9 mouse cellular contexts compared by ENCODE assay signal in the genomic region with DNA sequence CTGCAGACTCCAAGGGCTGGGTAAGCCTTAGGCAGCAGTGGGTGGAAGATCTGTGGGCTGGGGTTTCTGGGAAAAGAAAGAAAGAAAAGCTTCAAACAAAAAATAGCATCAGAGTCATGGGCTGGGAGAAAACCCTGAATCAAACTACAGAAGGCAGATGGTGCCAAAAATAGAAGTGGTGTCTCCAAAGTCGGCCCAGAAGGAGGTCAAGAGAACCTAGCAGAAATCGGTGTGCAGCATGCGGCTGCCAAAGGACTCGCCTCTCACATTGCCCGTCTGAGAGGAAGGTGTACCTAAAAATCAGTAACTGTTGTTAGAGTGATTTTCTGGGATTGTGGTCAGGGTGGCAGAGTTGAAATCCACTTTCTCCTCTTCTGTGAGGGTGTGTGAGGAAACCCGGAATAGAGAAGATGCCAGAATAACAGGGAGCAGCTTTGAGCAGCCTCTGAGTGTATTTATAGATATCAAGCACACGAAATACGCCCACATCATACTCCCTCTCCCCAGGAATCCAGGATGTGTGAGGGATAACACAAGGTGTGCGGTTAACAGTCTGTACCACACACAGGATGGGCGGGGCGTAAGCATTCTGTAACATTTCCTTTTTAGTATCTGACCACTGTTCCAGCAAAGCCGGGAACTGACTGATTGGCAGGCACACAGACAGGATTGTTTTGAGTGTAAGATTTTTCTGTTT. TPM values are rescaled to one million over a fixed set of nuclear protein-coding genes. Genes with fewer than 3 reads are reported as not detected.
DNase-seq lines count a peak whose midpoint lies in the region; ATAC-seq lines count a peak whose summit lies in the region.
"Had no signal": no experiment of that assay in that cellular context is flagged by ENCODE, and none has a peak within 500 bp of the region (broad histone marks: within the 10 kb centered on the region; RNA-seq: fewer than 3 reads in every experiment).

No protein-coding gene starts in this region.

- no peak overlapping the region for H3K4me2 ChIP-seq in hindbrain, embryonic 14.5 days (replicated peaks)
- H3K4me2 ChIP-seq: lung, embryonic 15.5 days had no signal

- no peak for ATAC-seq in hindbrain, embryonic 14.5 days (ENCODE audit: low FRiP score)

- no peaks in the 10 kb centered on the region for H3K9me3 ChIP-seq in hindbrain, embryonic 14.5 days (ENCODE audit: control insufficient read depth, low read length)
- H3K9me3 ChIP-seq: lung, embryonic 15.5 days had no signal

- WGBS in hindbrain, embryonic 14.5 days, result 90% methylated on average over 12 of the region's 12 CpGs

- intact Hi-C loops in gastrocnemius, postnatal 14 days (cut with DNase I; ENCODE audit: low total_unique reads), result no loop called here

- H3K4me3 ChIP-seq in hindbrain, embryonic 14.5 days (replicated peaks; ENCODE audit: low read length), result no peak overlapping the region
- H3K4me3 ChIP-seq: lung, embryonic 15.5 days had no signal

- H3K4me1 ChIP-seq in hindbrain, embryonic 14.5 days (replicated peaks; ENCODE audit: control insufficient read depth, insufficient read depth, low read length), result no peaks in the 10 kb centered on the region
- H3K4me1 ChIP-seq: lung, embryonic 15.5 days had no signal

- no peaks in the 10 kb centered on the region for H3K27me3 ChIP-seq in hindbrain, embryonic 14.5 days (ENCODE audit: control insufficient read depth, insufficient read depth, low read length)
- H3K27me3 ChIP-seq: lung, embryonic 15.5 days had no signal

- DNase-seq in right cerebral cortex, adult 2 months (ENCODE audit: low spot score in 2 of 2), result peak; percentile 71 to 80
- DNase-seq in right cerebral cortex, postnatal 4 days, result no peak
- DNase-seq in frontal cortex, adult 2 months (ENCODE audit: extremely low spot score in 1 of 2, low spot score in 1 of 2), result peak; percentile 80 to 82
- peak; percentile 8 to 29 for DNase-seq in layer of hippocampus, postnatal 36 days
- DNase-seq in right cerebral cortex, postnatal 10 days (ENCODE audit: low spot score in 2 of 2), result peak; percentile 69 to 86
- no peak for DNase-seq in liver
- no peak for DNase-seq in hindbrain, embryonic 14.5 days (ENCODE audit: low spot score)
- no peak for DNase-seq in gastrocnemius, postnatal 14 days

- no peaks in the 10 kb centered on the region for H3K36me3 ChIP-seq in hindbrain, embryonic 14.5 days (replicated peaks; ENCODE audit: control insufficient read depth, insufficient read depth)
- H3K36me3 ChIP-seq: lung, embryonic 15.5 days had no signal

- H3K27ac ChIP-seq in hindbrain, embryonic 14.5 days, result no peak overlapping the region
- H3K27ac ChIP-seq: lung, embryonic 15.5 days had no signal

- H3K9ac ChIP-seq in hindbrain, embryonic 14.5 days, result no peak overlapping the region
- H3K9ac ChIP-seq: lung, embryonic 15.5 days had no signal

RNA-seq across cellular contexts. Expression of a gene that starts 21.8 kb away (rescaled TPM):
- 107 and 113 TPM in 2 replicates for polyA plus RNA-seq in frontal cortex, adult 2 months (2012; rRNA removed)
- 100 to 1,000 TPM; 321 to 328 TPM for total RNA-seq in layer of hippocampus, postnatal 36 days (2021)
- polyA plus RNA-seq in hindbrain, embryonic 14.5 days (2014; fragmentation: Nextera tagmentation; extraction: Ambion mirVana), result 33.8 and 44.8 TPM in 2 replicates
- total RNA-seq in gastrocnemius, postnatal 14 days (2021), result 1 to 10 TPM; 7.8 to 8.2 TPM

Comparison
In these comparisons a context has a peak if more than half of its experiments do, and no peak if none do; other contexts are left out.
1. DNase-seq: peak in right cerebral cortex, adult 2 months (2 of 2), frontal cortex, adult 2 months (2 of 2), layer of hippocampus, postnatal 36 days (2 of 2) and right cerebral cortex, postnatal 10 days (2 of 2); none in right cerebral cortex, postnatal 4 days (single experiment), liver (single experiment), hindbrain, embryonic 14.5 days (single experiment) and gastrocnemius, postnatal 14 days (single experiment).
2. RNA of a gene that starts 21.8 kb away (total RNA-seq): 321 to 328 TPM in layer of hippocampus, postnatal 36 days; 7.8 to 8.2 TPM in gastrocnemius, postnatal 14 days; every median in the first group is over 10 times any median in the second.